Mouse (Mus musculus) liver (tissue): Measurements from ENCODE around the gene Samd8.

Experiments used
- DNase-seq: peaks from one replicate; pipeline ENCODE4 v3.0.0-alpha.2; 2020; ENCODE audit warnings: mixed read lengths

Gene Samd8

GRCm38 (mm10) chr14:21750008-21750880 lies at the start of gene Samd8:
Samd8 (plus strand) TSS chr14:21750531.
- peak; percentile 93 for DNase-seq

DNA sequence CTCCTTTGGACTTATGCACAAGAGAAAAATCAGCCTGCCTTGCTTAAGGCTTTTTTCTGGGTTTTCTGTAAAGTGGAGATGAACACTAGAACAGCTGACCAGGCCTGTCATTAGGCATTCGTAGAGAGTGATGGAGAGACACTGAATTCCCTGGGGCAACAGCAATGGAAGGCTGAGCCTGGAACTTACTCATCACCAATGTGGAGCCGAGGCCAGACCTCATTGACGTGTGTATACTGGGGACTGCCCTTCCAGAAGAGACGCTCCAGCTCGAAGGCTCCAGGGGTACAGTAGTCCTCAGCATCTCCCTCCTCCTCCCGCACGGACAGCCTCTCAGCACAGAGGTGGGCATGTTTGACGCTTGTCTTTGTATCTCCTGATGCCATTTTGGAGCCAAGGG lies 47.6 kb upstream of the Samd8 start:
- DNase-seq = no peak

DNA sequence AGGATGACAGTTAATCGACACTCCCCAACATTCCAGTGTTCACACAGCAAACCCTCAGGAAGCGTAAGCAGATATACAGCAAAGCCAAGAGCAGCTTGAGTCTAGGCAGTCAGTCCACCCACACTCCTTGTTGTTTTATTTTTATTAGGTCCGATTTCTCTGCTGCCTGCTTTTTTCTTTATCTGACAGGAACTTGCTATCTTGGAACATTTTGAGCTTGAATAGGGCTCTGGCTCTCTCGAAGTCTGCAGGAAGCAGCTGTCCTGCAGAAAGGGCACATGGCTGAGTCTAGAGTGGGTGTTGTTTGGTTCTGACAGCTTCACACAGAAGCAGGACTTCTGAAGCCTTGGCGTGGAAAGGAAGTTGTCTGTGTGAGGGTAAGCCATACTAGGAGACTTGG lies 47.1 kb upstream of the Samd8 start:
- no peak for DNase-seq

- DNase-seq = no peak
Observed at GRCm38 (mm10) chr14:21705462-21705861, 44.9 kb upstream of the Samd8 start.

GRCm38 (mm10) chr14:21706759-21707571 lies 43.4 kb upstream of the Samd8 start:
- peak; percentile 43 for DNase-seq

- DNase-seq = no peak
Observed at GRCm38 (mm10) chr14:21709545-21709944, 40.8 kb upstream of the Samd8 start.

GRCm38 (mm10) chr14:21711231-21711630 lies 39.1 kb upstream of the Samd8 start:
- DNase-seq = no peak

DNA sequence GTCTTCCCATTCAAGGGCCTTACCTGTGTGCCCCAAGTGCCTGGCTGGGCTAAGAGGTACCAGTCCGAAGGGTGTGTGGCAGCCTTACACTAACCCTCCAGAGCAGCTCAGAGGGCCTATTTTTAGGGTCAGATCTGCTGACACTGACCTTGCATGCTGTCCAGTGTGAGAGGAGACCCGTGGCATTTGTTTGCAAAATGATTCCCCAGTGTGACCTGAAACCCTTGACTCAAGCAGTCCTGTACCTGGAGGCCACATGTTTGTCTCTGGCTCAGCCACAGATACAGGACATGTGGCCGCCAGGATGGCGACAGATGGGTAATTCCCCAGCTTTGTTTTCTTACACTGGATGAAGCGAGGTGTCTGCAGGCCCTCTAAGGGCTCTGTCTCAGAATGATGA lies 35.8 kb upstream of the Samd8 start, which contains the start of gene Dupd1:
Gene Dupd1 (minus strand): TSS at position 91 of the 400 bp plus-strand sequence.
- DNase-seq = no peak

DNA sequence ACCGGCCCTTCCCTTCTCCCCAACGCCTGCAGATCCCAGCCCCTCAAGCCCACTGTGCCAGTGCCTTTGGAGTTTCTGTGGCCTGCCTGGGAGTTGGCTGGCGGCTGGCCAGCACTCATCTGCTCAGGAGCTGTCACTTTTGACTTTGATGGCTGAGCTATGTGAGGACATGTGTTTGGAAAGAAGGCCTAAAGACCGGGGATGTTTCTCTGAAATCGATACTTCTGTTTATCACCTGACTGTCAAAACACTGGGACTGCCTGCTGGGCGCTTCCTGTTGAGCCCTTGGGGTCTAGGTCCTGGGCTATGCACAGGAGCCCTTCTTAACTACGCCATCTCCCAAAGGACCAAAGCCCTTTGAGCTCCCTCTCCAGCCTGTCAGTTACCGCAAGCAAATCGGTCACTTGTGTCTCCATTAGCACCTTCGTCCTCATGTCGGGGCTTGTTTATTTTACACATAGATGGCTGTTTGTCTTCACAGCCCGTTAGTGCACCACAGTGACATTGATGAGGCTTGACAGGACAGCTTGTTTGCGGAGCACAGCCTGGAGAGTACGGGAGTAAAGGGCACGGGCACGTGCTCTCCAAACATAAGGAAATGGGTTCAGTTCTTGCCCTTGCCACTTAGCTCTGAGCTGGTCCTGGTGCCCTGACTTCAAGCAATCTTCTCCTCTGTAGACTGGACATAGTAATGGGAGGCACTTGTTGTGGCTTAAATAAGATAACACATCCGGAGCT lies 30.5 kb upstream of the Samd8 start:
- no peak for DNase-seq

DNA sequence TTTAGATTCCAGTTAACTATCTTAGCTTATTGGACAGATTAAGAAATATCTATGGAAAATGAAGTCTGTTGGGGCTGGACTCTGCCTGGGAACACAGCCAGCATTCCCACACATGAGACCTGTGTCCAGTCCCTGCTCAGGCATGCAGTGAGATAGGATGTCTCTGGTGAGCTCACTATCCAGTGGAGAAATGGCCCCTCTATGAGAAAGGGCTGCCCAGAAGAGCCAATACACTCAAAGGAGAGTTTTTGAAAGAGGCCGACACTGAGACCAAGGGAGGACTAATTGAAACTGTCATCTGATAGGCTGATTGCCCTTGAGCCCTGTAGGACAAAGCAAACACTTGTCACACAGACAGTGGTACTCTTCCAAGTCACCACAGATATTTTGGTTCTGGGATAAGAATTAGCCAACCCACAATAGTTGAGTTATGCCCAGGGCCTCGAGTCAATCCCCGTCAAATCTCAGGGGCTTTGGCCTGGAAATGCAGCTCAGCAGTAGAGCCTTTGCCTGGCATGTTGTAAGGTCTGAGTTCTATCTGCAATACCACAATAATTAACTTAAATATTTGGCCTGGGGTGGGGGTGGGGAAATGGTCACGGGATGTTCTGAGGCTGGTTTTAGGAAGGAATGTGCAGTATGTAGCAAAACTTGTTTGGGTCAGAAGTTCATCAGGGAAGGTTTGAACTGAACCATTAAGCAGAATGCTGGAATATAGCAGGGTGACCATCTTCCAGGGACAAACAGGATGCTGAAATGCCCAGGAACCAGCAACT lies 29.7 kb upstream of the Samd8 start:
- DNase-seq = no peak

DNA sequence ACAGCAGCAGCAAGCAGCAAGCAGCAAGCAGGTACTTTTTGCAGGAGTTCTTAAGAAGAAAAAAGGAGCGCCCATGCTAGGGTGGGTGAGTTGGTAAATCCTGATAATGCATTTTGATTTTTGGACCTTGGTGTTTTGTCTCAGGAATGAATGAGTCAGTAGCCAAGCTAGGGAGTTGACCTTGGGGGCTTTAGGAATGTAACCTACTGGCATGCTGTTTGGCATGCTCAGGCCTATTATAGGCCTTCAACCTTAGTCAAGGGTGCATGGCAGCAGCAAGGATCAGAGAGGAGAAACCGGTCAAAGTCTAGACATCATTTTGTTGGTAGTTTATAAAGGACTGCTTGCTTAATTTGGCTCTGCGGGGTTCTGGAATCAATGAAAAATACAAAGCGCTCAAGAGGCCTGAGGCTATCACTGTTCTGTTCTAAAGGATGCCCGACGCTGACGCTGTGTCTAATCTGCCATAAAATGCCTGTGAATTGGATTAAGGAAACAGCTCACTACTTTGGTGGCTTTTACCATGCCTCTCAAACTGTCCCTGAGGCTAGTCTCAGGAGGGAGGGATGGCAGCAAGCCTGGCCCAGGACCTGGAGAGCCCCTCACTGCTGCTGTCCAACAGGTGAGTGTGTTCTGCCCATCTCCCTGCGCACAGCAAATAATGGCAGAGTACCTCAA lies 28.2 kb upstream of the Samd8 start:
- DNase-seq = no peak

DNA sequence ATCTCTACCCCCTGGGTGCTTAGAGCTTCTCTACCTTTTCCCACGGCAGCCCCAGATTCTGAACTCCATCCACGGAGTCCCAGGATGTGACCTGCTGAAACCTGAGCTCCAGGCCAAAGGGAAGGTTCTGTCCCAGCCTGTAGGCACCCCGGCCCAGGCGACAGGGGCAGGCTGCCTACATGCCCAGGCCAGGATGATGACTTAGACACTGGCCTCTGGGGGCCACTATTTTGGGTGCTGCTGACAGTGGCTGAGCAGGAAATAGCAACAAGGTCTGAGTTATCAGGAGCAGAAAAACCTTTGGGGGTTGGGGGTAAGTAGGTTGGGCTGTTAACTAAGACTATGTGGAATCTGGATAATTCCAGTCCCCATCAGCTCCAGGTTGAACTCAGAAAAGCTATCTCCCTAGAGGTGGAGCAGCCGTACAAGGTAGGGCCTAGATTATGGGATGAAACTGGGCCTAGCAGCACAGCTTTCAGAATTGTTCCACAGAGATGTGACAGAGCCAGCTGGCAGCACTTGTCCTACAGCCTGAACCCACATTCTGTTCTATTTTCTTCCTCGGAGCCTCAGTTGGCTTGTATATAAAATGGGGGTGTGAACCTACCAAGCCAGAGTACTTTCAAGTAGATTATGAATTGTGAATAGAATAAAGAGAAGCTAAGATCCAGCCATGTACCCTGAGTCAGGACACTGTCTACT lies 21.1 kb upstream of the Samd8 start:
- DNase-seq = no peak

DNA sequence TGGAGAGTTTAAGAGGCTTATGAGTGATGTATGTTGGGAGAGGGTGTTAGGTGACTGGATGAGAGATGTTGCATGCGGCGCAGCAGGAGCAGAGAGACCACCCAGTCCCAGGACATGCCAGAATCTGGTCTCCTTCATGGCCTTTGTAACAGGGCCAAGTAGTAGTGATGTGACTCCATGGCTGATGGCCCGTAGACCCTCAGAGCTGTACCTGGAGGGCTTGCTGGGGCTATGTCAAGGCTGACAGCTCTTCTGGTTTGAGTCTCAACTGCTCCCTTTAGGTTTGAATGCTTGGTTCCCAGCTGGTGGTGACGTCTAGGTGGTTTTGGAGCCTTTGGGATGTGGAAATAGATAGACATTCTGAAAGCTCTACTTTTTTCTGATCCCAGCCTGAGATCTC lies 20.4 kb upstream of the Samd8 start:
- DNase-seq = no peak

- DNase-seq = no peak
Observed at GRCm38 (mm10) chr14:21733131-21733905, 17.0 kb upstream of the Samd8 start.

- DNase-seq = no peak
Observed at GRCm38 (mm10) chr14:21740345-21740744, 10.0 kb upstream of the Samd8 start.

- DNase-seq = no peak
Observed at GRCm38 (mm10) chr14:21741314-21741713, 9.0 kb upstream of the Samd8 start.

DNA sequence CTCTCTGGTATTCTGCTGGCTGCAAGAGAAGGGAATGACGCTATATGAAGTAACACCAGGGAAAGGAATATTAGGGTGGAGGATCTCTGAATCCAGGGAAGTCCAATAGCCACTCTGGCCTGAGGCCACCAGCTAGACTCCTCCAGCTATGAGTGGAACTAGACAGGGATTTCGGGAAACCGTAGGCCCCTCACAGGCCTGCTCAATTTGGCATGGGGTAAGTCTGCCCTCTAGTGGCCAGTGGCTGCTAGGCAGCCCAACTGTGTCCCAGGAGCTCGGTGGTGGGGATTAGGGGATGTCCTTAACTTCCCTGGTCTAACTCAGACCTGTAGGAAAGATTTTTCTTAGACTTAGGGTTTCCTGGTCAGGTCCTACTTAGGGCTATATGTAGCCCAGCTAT lies 8.5 kb upstream of the Samd8 start:
- peak; percentile 78 for DNase-seq

DNA sequence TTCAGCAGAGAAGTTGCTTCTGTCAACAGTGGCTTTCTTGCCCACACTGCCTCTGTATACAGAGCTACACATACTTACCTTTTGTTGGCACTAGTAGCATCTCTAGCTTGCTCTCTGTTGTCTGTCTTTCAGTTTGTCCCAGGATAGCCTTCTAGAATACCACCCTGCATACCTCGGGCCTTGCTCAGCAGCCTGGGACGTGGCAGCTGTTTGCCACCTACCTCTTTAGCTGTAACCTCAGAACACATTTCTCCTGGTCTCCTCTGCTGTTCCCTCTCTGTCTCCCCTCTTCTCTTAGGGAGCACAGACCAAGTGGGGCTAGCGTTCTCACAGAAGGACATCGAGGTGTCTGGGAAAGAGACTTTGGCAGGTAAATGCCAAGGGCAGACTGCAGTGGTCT lies 7.9 kb upstream of the Samd8 start:
- DNase-seq = no peak

GRCm38 (mm10) chr14:21744169-21744568 lies 6.2 kb upstream of the Samd8 start:
- no peak for DNase-seq

DNA sequence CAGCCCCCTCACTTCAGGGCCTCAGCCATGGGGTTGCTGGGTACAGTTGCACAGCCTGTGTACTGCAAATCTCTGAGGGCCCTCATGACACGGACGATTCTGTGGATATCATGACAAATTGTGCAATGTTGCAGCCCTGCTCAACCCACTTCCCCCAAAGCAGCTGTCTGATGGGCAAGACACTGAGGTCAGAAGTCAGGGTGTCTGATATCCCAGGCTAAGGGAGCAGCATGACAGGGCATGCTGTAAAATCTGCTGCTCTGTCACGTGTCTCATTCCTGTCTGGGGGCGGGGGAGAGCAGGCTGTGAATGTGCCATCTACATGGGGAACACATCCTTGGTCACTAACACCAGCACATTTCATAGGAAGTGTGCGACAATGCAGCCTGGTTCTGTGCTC lies 5.2 kb upstream of the Samd8 start:
- DNase-seq = peak; percentile 3
